Mouse (Mus musculus) midbrain, embryonic 12.5 days (tissue): ENCODE measurements at regions not wholly inside any gene's neighbourhood (a gene's known extent, or its start where the extent isn't known, plus 50 kb on each side); places are given as distances from the start of the nearest gene placed in this dataset.

Experiments used
- ATAC-seq: fragments of 200-750 bp; cut with Nextera tagmentation; 2 replicates; pipeline ENCODE4 v1.8.0; 2017; ENCODE audit warnings: low read depth, moderate TSS enrichment, moderate library complexity; ENCODE audit not compliant: low FRiP score
- H3K27ac ChIP-seq: fragments of 300-500 bp; sonication (generic); replicated peaks from 2 replicates; pipeline ENCODE4 v1.5.1; 2016; ENCODE audit warnings: mild to moderate bottlenecking
- H3K27me3 ChIP-seq: fragments of 300-500 bp; sonication (generic); 2 replicates; pipeline ENCODE4 v1.6.1; 2016; ENCODE audit warnings: mild to moderate bottlenecking
- H3K36me3 ChIP-seq: fragments of 300-500 bp; sonication (generic); 2 replicates; pipeline ENCODE4 v1.6.1; 2016
- H3K4me1 ChIP-seq: fragments of 300-500 bp; sonication (generic); 2 replicates; pipeline ENCODE4 v1.6.1; 2016
- H3K4me2 ChIP-seq: fragments of 300-500 bp; sonication (generic); replicated peaks from 2 replicates; pipeline ENCODE4 v1.6.1; 2016; ENCODE audit warnings: mild to moderate bottlenecking, moderate library complexity
- H3K4me3 ChIP-seq: fragments of 300-500 bp; sonication (generic); 2 replicates; pipeline ENCODE4 v1.5.1; 2016; ENCODE audit warnings: mild to moderate bottlenecking
- H3K9ac ChIP-seq: fragments of 300-500 bp; sonication (generic); replicated peaks from 2 replicates; pipeline ENCODE4 v1.6.1; 2016; ENCODE audit warnings: mild to moderate bottlenecking, moderate library complexity
- H3K9me3 ChIP-seq: fragments of 300-500 bp; sonication (generic); 2 replicates; pipeline ENCODE4 v1.6.1; 2016; ENCODE audit warnings: mild to moderate bottlenecking
- WGBS: fragments of 180-500 bp; shearing (Covaris S2); methylation state at CpG from one replicate; pipeline ENCODE4 v1.1.7; 2016; 5-methylcytosine and 5-hydroxymethylcytosine counted together

GRCm38 (mm10) chr13:51976620-51977214 is 130.2 kb downstream of the Gadd45g start:
- Histone ChIP-seq H3K4me1 (peaks cover 19% of the 10 kb centered on the region), H3K9ac (no peak overlapping the region), H3K27ac (peak overlapping the region; percentile 46), H3K4me3 (no peak overlapping the region), H3K9me3 (no peaks in the 10 kb centered on the region), H3K36me3 (no peaks in the 10 kb centered on the region), H3K4me2 (no peak overlapping the region), H3K27me3 (peaks cover 19% of the 10 kb centered on the region)
- WGBS, result 81% methylated on average over 6 of the region's 6 CpGs
- ATAC-seq, result no peak

DNA sequence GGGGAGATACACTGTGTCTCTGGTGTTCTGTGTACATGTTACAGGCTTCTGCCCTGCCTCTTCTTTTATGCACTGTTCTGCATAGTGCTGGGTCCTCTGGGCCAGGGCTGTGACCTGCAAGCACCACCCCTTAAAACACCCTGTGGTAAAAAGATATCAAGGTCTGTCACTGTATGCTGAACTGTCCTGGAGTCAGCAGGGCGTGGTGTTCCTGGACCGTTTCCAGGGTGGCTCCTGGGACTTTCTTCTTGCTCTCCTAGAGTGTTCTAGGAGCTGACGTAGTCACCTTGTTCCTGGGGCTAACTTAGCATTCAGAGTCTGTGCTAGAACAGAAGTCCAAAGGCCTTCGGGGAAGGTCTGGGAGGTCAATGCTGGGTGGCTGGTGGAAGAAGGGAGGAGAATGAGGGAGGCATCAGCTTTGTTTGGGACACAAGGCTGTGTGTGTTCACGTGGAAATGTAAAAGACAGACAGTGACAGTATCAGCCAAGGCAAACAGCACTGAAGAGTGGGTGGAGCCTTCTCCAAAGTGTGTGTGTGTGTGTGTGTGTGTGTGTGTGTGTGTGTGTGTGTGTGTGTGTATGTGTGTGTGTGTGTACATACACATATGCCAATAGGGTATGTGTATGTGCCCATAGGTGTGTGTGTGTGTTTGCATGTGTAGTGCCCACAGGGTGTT is 133.0 kb downstream of the Gadd45g start:
- ATAC-seq, result no peak
- no peaks in the 10 kb centered on the region for H3K36me3 ChIP-seq
- no peak overlapping the region for H3K9ac ChIP-seq
- WGBS, result 79% methylated on average over 5 of the region's 5 CpGs
- H3K9me3 ChIP-seq, result no peaks in the 10 kb centered on the region
- H3K4me3 ChIP-seq, result no peak overlapping the region
- no peak overlapping the region for H3K4me2 ChIP-seq
- peaks cover 16% of the 10 kb centered on the region for H3K4me1 ChIP-seq
- no peak overlapping the region for H3K27ac ChIP-seq
- peaks cover 14% of the 10 kb centered on the region for H3K27me3 ChIP-seq

- H3K4me3 ChIP-seq, result no peak overlapping the region
- 86% methylated on average over 1 of the region's 1 CpGs for WGBS
- peaks cover 16% of the 10 kb centered on the region for H3K4me1 ChIP-seq
- peaks cover 5% of the 10 kb centered on the region for H3K27me3 ChIP-seq
- H3K9me3 ChIP-seq, result no peaks in the 10 kb centered on the region
- no peak overlapping the region for H3K27ac ChIP-seq
- H3K36me3 ChIP-seq, result no peaks in the 10 kb centered on the region
- no peak overlapping the region for H3K4me2 ChIP-seq
- no peak for ATAC-seq
- no peak overlapping the region for H3K9ac ChIP-seq
Measured at GRCm38 (mm10) chr13:51980344-51980743, 133.9 kb downstream of the Gadd45g start.

DNA sequence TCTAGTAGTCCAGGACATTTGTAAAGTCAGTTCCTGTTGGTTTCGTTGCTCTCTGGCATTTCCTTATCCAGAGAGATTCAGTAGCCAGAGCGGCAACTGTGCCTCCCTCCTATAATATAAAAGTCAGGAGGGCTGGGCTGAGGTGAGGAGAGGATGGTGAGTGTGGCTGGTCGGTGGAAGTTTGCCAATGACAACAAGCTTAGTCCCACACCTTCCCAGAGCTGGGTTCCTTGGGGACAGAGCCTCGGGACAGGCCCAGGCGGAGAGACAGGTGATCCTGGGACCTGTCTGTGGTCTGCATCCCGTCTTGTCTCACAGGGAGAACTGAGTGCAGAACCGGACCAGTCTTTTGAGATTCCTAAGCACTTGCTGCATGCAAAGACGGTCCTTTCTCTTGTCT is 136.5 kb downstream of the Gadd45g start:
- Histone ChIP-seq H3K4me3 (no peak overlapping the region), H3K4me2 (no peak overlapping the region), H3K9ac (no peak overlapping the region), H3K9me3 (no peaks in the 10 kb centered on the region), H3K4me1 (no peaks in the 10 kb centered on the region), H3K27me3 (no peaks in the 10 kb centered on the region), H3K27ac (no peak overlapping the region), H3K36me3 (no peaks in the 10 kb centered on the region)
- no peak for ATAC-seq
- WGBS, result 91% methylated on average over 8 of the region's 8 CpGs

- no peak for ATAC-seq
- WGBS, result 91% methylated on average over 5 of the region's 5 CpGs
Measured at GRCm38 (mm10) chr13:51983575-51983974, 137.1 kb downstream of the Gadd45g start.

GRCm38 (mm10) chr13:51991339-51991738 is 144.9 kb downstream of the Gadd45g start:
- H3K4me3 ChIP-seq, result no peak overlapping the region
- no peak for ATAC-seq

More at GRCm38 (mm10) chr13:51983575-51983974, 137.1 kb downstream of the Gadd45g start:
- no peak overlapping the region for H3K27ac ChIP-seq
- no peak overlapping the region for H3K4me3 ChIP-seq
- no peak overlapping the region for H3K9ac ChIP-seq
- H3K9me3 ChIP-seq, result no peaks in the 10 kb centered on the region
- H3K27me3 ChIP-seq, result no peaks in the 10 kb centered on the region
- no peaks in the 10 kb centered on the region for H3K4me1 ChIP-seq
- H3K36me3 ChIP-seq, result no peaks in the 10 kb centered on the region
- no peak overlapping the region for H3K4me2 ChIP-seq

DNA sequence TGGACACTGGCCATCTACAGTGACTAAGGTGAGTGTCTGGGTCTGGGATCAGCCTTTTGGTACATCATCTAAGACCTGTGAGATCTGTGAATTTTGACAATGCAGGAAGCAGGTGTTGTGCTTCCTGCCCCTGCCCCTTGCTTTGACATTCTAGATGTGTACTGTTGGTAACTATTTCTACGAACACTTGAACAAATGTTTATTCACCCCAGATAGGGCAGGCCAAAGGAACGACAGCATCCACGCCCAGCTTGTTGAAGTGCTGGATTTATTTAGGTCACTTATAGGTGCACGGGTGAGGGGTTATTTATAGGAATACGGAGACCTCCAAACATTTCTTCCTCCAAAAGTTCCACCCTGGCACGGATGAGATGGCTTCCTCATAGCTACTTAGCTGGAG is 146.4 kb downstream of the Gadd45g start:
- ATAC-seq, result no peak
- Histone ChIP-seq H3K4me3 (no peak overlapping the region), H3K4me2 (no peak overlapping the region), H3K36me3 (no peaks in the 10 kb centered on the region), H3K4me1 (no peaks in the 10 kb centered on the region), H3K27ac (no peak overlapping the region), H3K9ac (no peak overlapping the region), H3K27me3 (no peaks in the 10 kb centered on the region; the same call in 1 of the 2 replicates), H3K9me3 (no peaks in the 10 kb centered on the region)
- WGBS, result 88% methylated on average over 6 of the region's 6 CpGs

More at GRCm38 (mm10) chr13:51991339-51991738, 144.9 kb downstream of the Gadd45g start:
- H3K27me3 ChIP-seq, result no peaks in the 10 kb centered on the region; the same call in 1 of the 2 replicates
- 86% methylated on average over 4 of the region's 4 CpGs for WGBS
- no peak overlapping the region for H3K4me2 ChIP-seq
- H3K36me3 ChIP-seq, result no peaks in the 10 kb centered on the region
- H3K9ac ChIP-seq, result no peak overlapping the region
- no peaks in the 10 kb centered on the region for H3K4me1 ChIP-seq
- H3K9me3 ChIP-seq, result no peaks in the 10 kb centered on the region
- H3K27ac ChIP-seq, result no peak overlapping the region

- H3K36me3 ChIP-seq, result no peaks in the 10 kb centered on the region
- no peaks in the 10 kb centered on the region for H3K4me1 ChIP-seq
- no peaks in the 10 kb centered on the region for H3K9me3 ChIP-seq
- ATAC-seq, result no peak
- H3K27ac ChIP-seq, result no peak overlapping the region
- H3K27me3 ChIP-seq, result no peaks in the 10 kb centered on the region; the same call in 1 of the 2 replicates
- no peak overlapping the region for H3K4me2 ChIP-seq
- no peak overlapping the region for H3K4me3 ChIP-seq
- no peak overlapping the region for H3K9ac ChIP-seq
- 78% methylated on average over 4 of the region's 4 CpGs for WGBS
Measured at GRCm38 (mm10) chr13:51996163-51996562, 149.7 kb downstream of the Gadd45g start.

- Histone ChIP-seq H3K36me3 (no peaks in the 10 kb centered on the region), H3K27me3 (no peaks in the 10 kb centered on the region; the same call in 1 of the 2 replicates), H3K9ac (no peak overlapping the region), H3K4me2 (no peak overlapping the region), H3K27ac (no peak overlapping the region), H3K4me3 (no peak overlapping the region), H3K4me1 (no peaks in the 10 kb centered on the region), H3K9me3 (no peaks in the 10 kb centered on the region)
- ATAC-seq, result no peak
- 89% methylated on average over 7 of the region's 7 CpGs for WGBS
Measured at GRCm38 (mm10) chr13:51998542-51998941, 152.1 kb downstream of the Gadd45g start.

- Histone ChIP-seq H3K27ac (no peak overlapping the region), H3K27me3 (no peaks in the 10 kb centered on the region), H3K4me2 (no peak overlapping the region), H3K4me1 (no peaks in the 10 kb centered on the region), H3K36me3 (no peaks in the 10 kb centered on the region), H3K4me3 (no peak overlapping the region), H3K9ac (no peak overlapping the region), H3K9me3 (no peaks in the 10 kb centered on the region)
- no peak for ATAC-seq
- 85% methylated on average over 12 of the region's 12 CpGs for WGBS
Measured at GRCm38 (mm10) chr13:52001811-52002210, 155.3 kb downstream of the Gadd45g start.

GRCm38 (mm10) chr13:52003946-52004539 is 157.6 kb downstream of the Gadd45g start:
- Histone ChIP-seq H3K4me2 (no peak overlapping the region), H3K9me3 (0 out of 2 replicates have a peak, but pooled peaks cover 2% of the 10 kb centered on the region), H3K9ac (no peak overlapping the region), H3K27me3 (peaks cover 8% of the 10 kb centered on the region; the same call in 1 of the 2 replicates), H3K4me3 (no peak overlapping the region), H3K4me1 (no peaks in the 10 kb centered on the region), H3K27ac (no peak overlapping the region), H3K36me3 (no peaks in the 10 kb centered on the region)
- no peak for ATAC-seq
- WGBS, result 84% methylated on average over 5 of the region's 5 CpGs
